Mouse (Mus musculus): ENCODE measurements around the gene Mrpl32. TPM values are rescaled to one million over a fixed set of nuclear protein-coding genes. Genes with fewer than 3 reads are reported as not detected.

Mrpl32 gene
- polyA plus RNA-seq (2012; rRNA removed) (19.5 and 37.3 TPM in 2 replicates), polyA plus RNA-seq (2014; fragmentation: Nextera tagmentation; extraction: Ambion mirVana) (108 and 116 TPM in 2 replicates)

- peak; percentile 98 for DNase-seq (ENCODE audit: low spot score)
- H3K9ac ChIP-seq (ENCODE audit: low read depth, low read length, severe bottlenecking) = peak within 1 kb of the TSS; percentile 78
- peak within 1 kb of the TSS; percentile 67 for H3K4me2 ChIP-seq (replicated peaks; ENCODE audit: low read depth, low read length, severe bottlenecking)
- H3K4me1 ChIP-seq (ENCODE audit: control insufficient read depth, insufficient read depth, low read length) = peaks cover 3% of the 10 kb centered on the region; the same call in 1 of the 2 replicates
- H3K36me3 ChIP-seq (ENCODE audit: control insufficient read depth, insufficient read depth, low read length) = peaks cover 32% of the 10 kb centered on the region
- no peaks in the 10 kb centered on the region for H3K9me3 ChIP-seq (ENCODE audit: control insufficient read depth, low read length)
- TF ChIP-seq POLR2A (IDR thresholded peaks at IDR 0.05; ENCODE audit: borderline replicate concordance, extremely low read depth, insufficient read depth, insufficient read length) = no peak
- no peak within 1 kb of the TSS for H3K27ac ChIP-seq (replicated peaks; ENCODE audit: low read depth, low read length)
- ATAC-seq (ENCODE audit: low FRiP score, low read depth) = peak; percentile 100
- under 1% methylated on average over 42 of the region's 42 CpGs for WGBS
- H3K27me3 ChIP-seq (ENCODE audit: control insufficient read depth, insufficient read depth, low read length) = no peaks in the 10 kb centered on the region
- H3K4me3 ChIP-seq (replicated peaks; ENCODE audit: low read length) = peak within 1 kb of the TSS; percentile 76
Observed at GRCm38 (mm10) chr13:14612926-14613529, at the start of gene Mrpl32, which contains the start of gene Psma2. TSS of gene Mrpl32 (minus strand) at chr13:14613165. TSS of gene Psma2 (plus strand) at chr13:14613240.

GRCm38 (mm10) chr13:14649301-14649700 is 36.3 kb upstream of the Mrpl32 start:
- ATAC-seq (ENCODE audit: low FRiP score, low read depth) (peak; percentile 44; the same call in 1 of the 2 replicates), DNase-seq (ENCODE audit: low spot score) (peak; percentile 77)
- 23% methylated on average over 1 of the region's 1 CpGs for WGBS

GRCm38 (mm10) chr13:14639998-14640397 is 27.0 kb upstream of the Mrpl32 start:
- H3K27ac ChIP-seq (replicated peaks; ENCODE audit: low read depth, low read length) = no peak overlapping the region
- H3K9ac ChIP-seq (ENCODE audit: low read depth, low read length, severe bottlenecking) = no peak overlapping the region
- H3K9me3 ChIP-seq (ENCODE audit: control insufficient read depth, low read length) = no peaks in the 10 kb centered on the region
- 39% methylated on average over 1 of the region's 1 CpGs for WGBS
- peaks cover 29% of the 10 kb centered on the region for H3K36me3 ChIP-seq (ENCODE audit: control insufficient read depth, insufficient read depth, low read length)
- no peak for ATAC-seq (ENCODE audit: low FRiP score, low read depth)
- no peaks in the 10 kb centered on the region for H3K27me3 ChIP-seq (ENCODE audit: control insufficient read depth, insufficient read depth, low read length)
- H3K4me1 ChIP-seq (ENCODE audit: control insufficient read depth, insufficient read depth, low read length) = no peaks in the 10 kb centered on the region
- no peak overlapping the region for H3K4me3 ChIP-seq (replicated peaks; ENCODE audit: low read length)
- TF ChIP-seq POLR2A (IDR thresholded peaks at IDR 0.05; ENCODE audit: borderline replicate concordance, extremely low read depth, insufficient read depth, insufficient read length) = no peak
- no peak for DNase-seq (ENCODE audit: low spot score)
- H3K4me2 ChIP-seq (replicated peaks; ENCODE audit: low read depth, low read length, severe bottlenecking) = no peak overlapping the region

More at GRCm38 (mm10) chr13:14649301-14649700, 36.3 kb upstream of the Mrpl32 start:
- TF ChIP-seq POLR2A (IDR thresholded peaks at IDR 0.05; ENCODE audit: borderline replicate concordance, extremely low read depth, insufficient read depth, insufficient read length) = no peak
- Histone ChIP-seq H3K36me3 (ENCODE audit: control insufficient read depth, insufficient read depth, low read length) (no peaks in the 10 kb centered on the region), H3K4me1 (ENCODE audit: control insufficient read depth, insufficient read depth, low read length) (no peaks in the 10 kb centered on the region), H3K4me3 (replicated peaks; ENCODE audit: low read length) (no peak overlapping the region), H3K9ac (ENCODE audit: low read depth, low read length, severe bottlenecking) (no peak overlapping the region), H3K27ac (replicated peaks; ENCODE audit: low read depth, low read length) (no peak overlapping the region), H3K4me2 (replicated peaks; ENCODE audit: low read depth, low read length, severe bottlenecking) (no peak overlapping the region), H3K9me3 (ENCODE audit: control insufficient read depth, low read length) (no peaks in the 10 kb centered on the region; the same call in 1 of the 2 replicates), H3K27me3 (ENCODE audit: control insufficient read depth, insufficient read depth, low read length) (no peaks in the 10 kb centered on the region)

- WGBS = 1% methylated on average over 28 of the region's 29 CpGs
- H3K4me2 ChIP-seq (replicated peaks; ENCODE audit: low read depth, low read length, severe bottlenecking) = peak within 1 kb of the TSS; percentile 62
- H3K4me3 ChIP-seq (replicated peaks; ENCODE audit: low read length) = peak within 1 kb of the TSS; percentile 60
- H3K27ac ChIP-seq (replicated peaks; ENCODE audit: low read depth, low read length) = peak within 1 kb of the TSS; percentile 70
- no peaks in the 10 kb centered on the region for H3K9me3 ChIP-seq (ENCODE audit: control insufficient read depth, low read length)
- H3K27me3 ChIP-seq (ENCODE audit: control insufficient read depth, insufficient read depth, low read length) = no peaks in the 10 kb centered on the region
- TF ChIP-seq POLR2A (IDR thresholded peaks at IDR 0.05; ENCODE audit: borderline replicate concordance, extremely low read depth, insufficient read depth, insufficient read length) = peak; percentile 84; the same call in 1 of the 2 replicates
- H3K9ac ChIP-seq (ENCODE audit: low read depth, low read length, severe bottlenecking) = peak within 1 kb of the TSS; percentile 69
- DNase-seq (ENCODE audit: low spot score) = peak; percentile 92
- peak; percentile 91 for ATAC-seq (ENCODE audit: low FRiP score, low read depth)
- peaks cover 4% of the 10 kb centered on the region; the same call in 1 of the 2 replicates for H3K4me1 ChIP-seq (ENCODE audit: control insufficient read depth, insufficient read depth, low read length)
- H3K36me3 ChIP-seq (ENCODE audit: control insufficient read depth, insufficient read depth, low read length) = peaks cover 24% of the 10 kb centered on the region
Observed at GRCm38 (mm10) chr13:14629726-14630641, 17.0 kb upstream of the Mrpl32 start, which contains the start of gene AW209491. TSS of gene AW209491 (plus strand) at chr13:14630154.

GRCm38 (mm10) chr13:14618724-14619123 is 5.8 kb upstream of the Mrpl32 start:
- no peak overlapping the region for H3K9ac ChIP-seq (ENCODE audit: low read depth, low read length, severe bottlenecking)
- H3K4me1 ChIP-seq (ENCODE audit: control insufficient read depth, insufficient read depth, low read length) = no peaks in the 10 kb centered on the region
- no peak overlapping the region for H3K4me3 ChIP-seq (replicated peaks; ENCODE audit: low read length)
- H3K36me3 ChIP-seq (ENCODE audit: control insufficient read depth, insufficient read depth, low read length) = peaks cover 66% of the 10 kb centered on the region
- no peak overlapping the region for H3K27ac ChIP-seq (replicated peaks; ENCODE audit: low read depth, low read length)
- no peak for TF ChIP-seq POLR2A (IDR thresholded peaks at IDR 0.05; ENCODE audit: borderline replicate concordance, extremely low read depth, insufficient read depth, insufficient read length)
- H3K9me3 ChIP-seq (ENCODE audit: control insufficient read depth, low read length) = no peaks in the 10 kb centered on the region
- no peak for DNase-seq (ENCODE audit: low spot score)
- 48% methylated on average over 2 of the region's 2 CpGs for WGBS
- H3K27me3 ChIP-seq (ENCODE audit: control insufficient read depth, insufficient read depth, low read length) = no peaks in the 10 kb centered on the region
- no peak for ATAC-seq (ENCODE audit: low FRiP score, low read depth)
- H3K4me2 ChIP-seq (replicated peaks; ENCODE audit: low read depth, low read length, severe bottlenecking) = no peak overlapping the region

All from limb, embryonic 14.5 days (tissue).